Mouse (Mus musculus) stomach, embryonic 16.5 days (tissue): ENCODE data around the gene Ackr2. TPM values are rescaled to one million over a fixed set of nuclear protein-coding genes. Genes with fewer than 3 reads are reported as not detected.

ENCODE experiments used
- ATAC-seq: fragments of 200-750 bp; cut with Nextera tagmentation; 2 replicates; pipeline ENCODE4 v1.8.0; 2017; ENCODE audit warnings: moderate number of reproducible peaks, moderate TSS enrichment; ENCODE audit not compliant: insufficient read depth, low FRiP score
- H3K27ac ChIP-seq: fragments of 300-500 bp; sonication (generic); 2 replicates; pipeline ENCODE4 v1.5.1; 2014; ENCODE audit warnings: low read length
- H3K27me3 ChIP-seq: fragments of 300-500 bp; sonication (generic); 2 replicates; pipeline ENCODE4 v1.6.1; 2014; ENCODE audit warnings: low read length, control low read depth, mixed read lengths; ENCODE audit not compliant: control insufficient read depth, insufficient read depth
- H3K36me3 ChIP-seq: fragments of 300-500 bp; sonication (generic); 2 replicates; pipeline ENCODE4 v1.6.1; 2014; ENCODE audit warnings: low read length; ENCODE audit not compliant: control insufficient read depth, insufficient read depth
- H3K4me1 ChIP-seq: fragments of 300-500 bp; sonication (generic); 2 replicates; pipeline ENCODE4 v1.6.1; 2014; ENCODE audit warnings: low read length, control low read depth, mixed read lengths; ENCODE audit not compliant: control insufficient read depth, insufficient read depth
- H3K4me2 ChIP-seq: fragments of 300-500 bp; sonication (generic); 2 replicates; pipeline ENCODE4 v1.6.1; 2014; ENCODE audit warnings: low read depth, low read length, mixed read lengths
- H3K4me3 ChIP-seq: fragments of 300-500 bp; sonication (generic); replicated peaks from 2 replicates; pipeline ENCODE4 v1.5.1; 2014; ENCODE audit warnings: mild to moderate bottlenecking, low read length
- H3K9ac ChIP-seq: fragments of 300-500 bp; sonication (generic); 2 replicates; pipeline ENCODE4 v1.6.1; 2014; ENCODE audit warnings: low read length
- H3K9me3 ChIP-seq: fragments of 300-500 bp; sonication (generic); replicated peaks from 2 replicates; pipeline ENCODE4 v1.6.1; 2016; ENCODE audit warnings: low read length, control low read depth; ENCODE audit not compliant: control insufficient read depth
- WGBS: fragments of 180-500 bp; shearing (Covaris S2); extraction: QIAGEN DNeasy Blood & Tissue Kit; methylation state at CpG from one replicate; pipeline ENCODE4 v1.1.7; 2014; 5-methylcytosine and 5-hydroxymethylcytosine counted together
- polyA plus RNA-seq: library from polyadenylated mRNA; unstranded; fragments of >200 nt; fragmentation: Nextera tagmentation; extraction: Ambion mirVana; gene quantifications from 2 replicates; pipeline ENCODE4 v1.2.1, GENCODE M21; 2015

Gene Ackr2
- polyA plus RNA-seq, 1 experiment from 2014 or later = 0.63 TPM

DNA sequence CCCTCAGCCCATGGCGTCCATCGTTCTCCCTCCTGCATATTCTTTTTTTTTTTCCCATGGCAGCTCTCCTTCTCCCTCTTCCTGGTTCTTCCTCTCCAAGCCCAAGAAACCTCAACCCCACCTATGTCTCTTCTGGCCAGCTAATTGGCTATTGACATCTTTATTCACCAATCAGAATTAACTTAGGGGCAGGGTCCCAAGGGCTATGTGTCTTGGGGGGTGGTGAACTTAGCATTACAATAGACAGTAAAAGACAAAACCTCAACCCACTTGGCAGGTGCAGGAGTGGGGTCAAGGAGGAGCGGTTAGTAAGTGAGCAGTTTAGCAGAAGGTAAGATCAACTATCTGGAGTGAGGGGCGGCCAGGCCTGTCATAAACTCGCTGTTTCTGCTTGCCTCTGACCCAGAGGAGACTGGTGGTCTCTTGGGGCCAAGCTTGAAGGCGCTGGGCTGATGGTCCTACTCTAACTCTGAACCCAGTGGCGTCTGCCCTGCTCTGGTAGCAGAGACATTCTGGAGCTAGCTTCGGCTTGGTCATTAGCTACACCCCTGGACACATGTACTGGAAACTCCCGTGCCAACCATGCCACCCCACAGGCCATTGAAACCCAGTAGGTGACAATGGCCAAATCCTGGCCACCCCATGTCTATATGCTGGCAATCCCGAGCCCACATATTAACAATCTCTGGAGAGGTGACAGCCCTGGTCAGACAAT lies 9.4 kb downstream of the Ackr2 start:
- Histone ChIP-seq H3K4me2 (no peak overlapping the region), H3K4me1 (no peaks in the 10 kb centered on the region), H3K27me3 (no peaks in the 10 kb centered on the region), H3K9me3 (no peaks in the 10 kb centered on the region), H3K36me3 (no peaks in the 10 kb centered on the region), H3K27ac (no peak overlapping the region), H3K4me3 (no peak overlapping the region), H3K9ac (no peak overlapping the region)
- ATAC-seq = no peak
- 69% methylated on average over 10 of the region's 10 CpGs for WGBS

DNA sequence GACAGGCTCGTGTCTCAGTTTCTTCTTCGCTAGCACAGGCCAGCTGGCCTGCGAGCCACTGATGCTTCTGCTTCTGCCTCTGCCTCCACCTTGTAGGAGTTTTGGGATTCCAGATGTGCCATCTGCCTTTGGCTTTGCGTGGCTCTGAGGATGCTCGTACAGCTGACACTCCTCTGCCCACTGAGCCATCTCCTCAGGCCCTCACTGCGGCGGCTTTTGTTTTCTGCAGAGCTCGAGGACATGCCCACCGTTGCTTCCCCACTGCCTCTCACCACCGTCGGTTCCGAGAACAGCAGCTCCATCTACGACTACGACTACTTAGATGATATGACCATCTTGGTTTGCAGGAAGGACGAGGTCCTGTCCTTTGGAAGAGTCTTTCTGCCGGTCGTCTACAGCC lies 10.2 kb downstream of the Ackr2 start:
- Histone ChIP-seq H3K9ac (no peak overlapping the region), H3K27ac (no peak overlapping the region), H3K36me3 (no peaks in the 10 kb centered on the region), H3K4me2 (no peak overlapping the region), H3K4me1 (no peaks in the 10 kb centered on the region), H3K9me3 (no peaks in the 10 kb centered on the region), H3K27me3 (no peaks in the 10 kb centered on the region), H3K4me3 (no peak overlapping the region)
- ATAC-seq = no peak
- 87% methylated on average over 17 of the region's 17 CpGs for WGBS

DNA sequence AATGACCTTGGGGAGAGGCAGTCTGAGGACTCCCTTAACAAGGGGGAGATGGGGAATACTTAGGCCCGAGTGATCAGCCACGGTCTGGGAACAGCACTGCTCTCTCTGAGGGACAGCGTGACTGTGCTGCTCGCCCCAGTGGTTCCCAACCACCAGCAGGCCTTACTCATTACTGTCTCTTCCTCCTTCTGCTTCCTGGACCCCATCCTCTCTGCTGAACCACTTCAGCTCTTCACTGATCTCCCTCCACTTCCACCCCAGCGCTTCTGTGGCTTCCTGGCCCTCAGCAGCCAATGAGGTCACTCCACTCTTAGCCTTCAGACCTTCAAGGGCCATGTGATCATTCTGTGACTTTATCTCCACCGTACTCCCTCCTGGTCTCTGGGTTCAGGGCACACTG lies 11.5 kb downstream of the Ackr2 start:
- Histone ChIP-seq H3K4me1 (no peaks in the 10 kb centered on the region), H3K9ac (no peak overlapping the region), H3K4me3 (no peak overlapping the region), H3K4me2 (no peak overlapping the region), H3K9me3 (no peaks in the 10 kb centered on the region), H3K27ac (no peak overlapping the region), H3K27me3 (no peaks in the 10 kb centered on the region), H3K36me3 (no peaks in the 10 kb centered on the region)
- WGBS = 71% methylated on average over 6 of the region's 6 CpGs
- no peak for ATAC-seq

DNA sequence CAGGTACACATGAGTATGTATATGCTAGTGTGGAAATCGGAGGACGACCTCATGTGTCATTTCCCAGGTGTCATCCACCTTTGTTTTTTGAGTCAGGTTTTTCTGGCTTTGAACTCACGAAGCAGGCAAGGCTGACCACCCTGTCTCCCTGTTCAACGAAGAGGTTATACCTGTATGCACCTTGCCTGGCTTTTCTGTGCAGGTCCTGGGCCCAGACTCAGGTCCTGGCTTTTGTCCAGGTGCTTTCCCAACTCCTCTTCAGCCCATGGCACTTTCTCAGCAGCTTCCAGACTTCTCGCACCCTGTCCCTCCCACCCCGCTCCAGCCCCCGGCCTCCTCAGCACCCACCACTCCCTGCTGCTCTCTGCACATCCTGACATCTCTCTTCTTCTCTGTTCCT lies 13.0 kb downstream of the Ackr2 start:
- Histone ChIP-seq H3K36me3 (no peaks in the 10 kb centered on the region), H3K27ac (no peak overlapping the region), H3K4me3 (no peak overlapping the region), H3K9me3 (no peaks in the 10 kb centered on the region), H3K9ac (no peak overlapping the region), H3K4me2 (no peak overlapping the region), H3K4me1 (no peaks in the 10 kb centered on the region), H3K27me3 (no peaks in the 10 kb centered on the region)
- 84% methylated on average over 7 of the region's 7 CpGs for WGBS
- no peak for ATAC-seq

DNA sequence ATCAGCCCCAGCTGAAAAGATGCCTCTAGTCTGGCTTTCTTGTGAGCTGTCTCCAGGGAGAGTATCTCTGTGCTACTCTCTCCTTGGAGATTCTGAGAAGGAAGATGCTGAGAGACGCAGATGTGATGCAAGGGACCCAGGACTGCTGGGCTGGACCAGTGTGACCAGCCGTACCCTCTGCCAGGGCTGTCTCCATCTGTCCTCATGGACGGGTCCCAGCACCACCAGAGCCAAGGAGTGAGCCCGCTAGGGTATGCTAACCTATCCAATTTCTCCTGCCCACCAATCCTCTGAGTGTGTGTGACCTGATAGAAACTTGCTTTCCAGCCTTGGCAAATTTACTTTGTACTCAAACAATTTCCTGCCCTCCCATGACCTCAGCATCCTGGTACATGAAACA lies 14.6 kb downstream of the Ackr2 start:
- Histone ChIP-seq H3K27ac (no peak overlapping the region), H3K4me1 (no peaks in the 10 kb centered on the region), H3K36me3 (no peaks in the 10 kb centered on the region), H3K27me3 (no peaks in the 10 kb centered on the region), H3K9me3 (no peaks in the 10 kb centered on the region), H3K4me2 (no peak overlapping the region), H3K9ac (no peak overlapping the region), H3K4me3 (no peak overlapping the region)
- no peak for ATAC-seq
- WGBS = 80% methylated on average over 4 of the region's 4 CpGs

DNA sequence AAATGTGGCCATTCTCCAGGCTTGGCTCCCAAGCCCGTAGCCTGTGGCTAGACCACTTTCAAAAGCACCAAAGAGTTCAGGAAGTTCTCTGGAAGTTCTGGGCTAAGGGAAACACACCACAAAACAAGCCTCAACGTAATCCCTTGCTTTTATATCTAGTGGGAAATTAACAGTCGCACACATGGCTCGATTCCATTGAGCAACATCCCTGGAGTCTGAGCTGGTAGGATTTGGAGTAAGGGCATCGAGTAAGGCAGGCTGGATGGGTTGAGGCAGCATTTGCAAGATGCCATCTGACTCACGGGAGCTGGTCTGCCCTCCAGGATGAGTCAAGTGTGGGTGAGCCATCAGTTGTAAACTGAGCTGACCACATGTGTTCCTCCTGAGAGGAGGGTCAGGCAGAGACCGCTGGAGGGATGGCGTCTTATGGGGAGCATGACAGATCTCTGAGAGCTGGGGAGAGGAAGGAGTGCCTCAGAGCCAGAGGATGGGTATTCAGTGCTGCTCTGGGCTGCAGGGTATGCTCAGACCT lies 16.1 kb downstream of the Ackr2 start:
- no peak overlapping the region for H3K4me2 ChIP-seq
- H3K36me3 ChIP-seq = no peaks in the 10 kb centered on the region
- no peaks in the 10 kb centered on the region for H3K9me3 ChIP-seq
- no peaks in the 10 kb centered on the region for H3K27me3 ChIP-seq
- ATAC-seq = no peak
- H3K27ac ChIP-seq = no peak overlapping the region
- H3K4me3 ChIP-seq = no peak overlapping the region
- no peaks in the 10 kb centered on the region for H3K4me1 ChIP-seq
- no peak overlapping the region for H3K9ac ChIP-seq
- 78% methylated on average over 8 of the region's 8 CpGs for WGBS

DNA sequence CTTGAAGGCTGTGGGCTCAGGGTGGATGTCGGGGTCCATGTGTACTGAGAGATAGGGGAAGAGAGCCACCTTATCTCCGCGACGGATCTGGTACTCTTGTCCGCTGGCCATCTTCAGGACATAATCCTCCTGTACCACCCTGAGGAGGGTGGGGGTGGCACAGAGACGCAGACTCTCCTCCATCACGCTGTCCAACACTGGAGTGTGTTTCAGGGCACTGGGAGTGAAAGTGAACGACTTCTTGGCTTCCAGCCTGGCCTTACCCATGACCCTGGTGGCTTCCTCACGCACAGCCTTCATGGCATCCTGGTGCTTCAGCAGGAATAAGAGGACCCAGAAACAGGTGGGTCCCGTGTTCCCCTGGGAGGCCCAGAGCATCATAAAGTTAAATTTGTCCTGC lies 16.9 kb downstream of the Ackr2 start:
- no peaks in the 10 kb centered on the region for H3K9me3 ChIP-seq
- H3K4me1 ChIP-seq = no peaks in the 10 kb centered on the region
- no peaks in the 10 kb centered on the region for H3K27me3 ChIP-seq
- H3K4me2 ChIP-seq = no peak overlapping the region
- ATAC-seq = no peak
- H3K4me3 ChIP-seq = no peak overlapping the region
- no peak overlapping the region for H3K27ac ChIP-seq
- H3K36me3 ChIP-seq = no peaks in the 10 kb centered on the region
- H3K9ac ChIP-seq = no peak overlapping the region
- 84% methylated on average over 10 of the region's 10 CpGs for WGBS

DNA sequence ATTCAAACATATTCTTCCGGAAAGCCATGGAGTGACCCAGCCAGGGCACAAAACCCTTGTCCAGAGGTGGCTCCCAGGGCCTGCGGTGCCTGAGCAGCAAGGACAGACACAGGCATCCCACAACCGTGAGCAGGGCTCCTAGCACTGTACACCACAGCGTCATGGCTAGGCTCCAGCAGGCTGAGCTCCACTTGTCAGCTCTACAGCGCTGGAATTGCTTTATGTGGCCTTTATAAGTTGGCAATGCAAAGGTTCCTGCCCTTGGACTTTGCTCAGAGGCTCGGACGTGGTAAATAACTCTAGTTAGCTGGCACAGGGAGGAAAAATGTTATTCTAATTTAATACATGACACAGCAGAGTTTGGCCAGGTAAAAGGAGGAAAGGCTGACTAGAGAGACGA lies 17.9 kb downstream of the Ackr2 start, which contains the start of gene Cyp8b1:
Cyp8b1 (minus strand) TSS at position 204 of the 400 bp plus-strand sequence.
- Histone ChIP-seq H3K36me3 (no peaks in the 10 kb centered on the region), H3K4me1 (no peaks in the 10 kb centered on the region), H3K4me2 (no peak within 1 kb of the TSS), H3K9ac (no peak within 1 kb of the TSS), H3K9me3 (no peaks in the 10 kb centered on the region), H3K27ac (no peak within 1 kb of the TSS), H3K4me3 (no peak within 1 kb of the TSS), H3K27me3 (no peaks in the 10 kb centered on the region)
- 64% methylated on average over 8 of the region's 8 CpGs for WGBS
- ATAC-seq = peak; percentile 77

DNA sequence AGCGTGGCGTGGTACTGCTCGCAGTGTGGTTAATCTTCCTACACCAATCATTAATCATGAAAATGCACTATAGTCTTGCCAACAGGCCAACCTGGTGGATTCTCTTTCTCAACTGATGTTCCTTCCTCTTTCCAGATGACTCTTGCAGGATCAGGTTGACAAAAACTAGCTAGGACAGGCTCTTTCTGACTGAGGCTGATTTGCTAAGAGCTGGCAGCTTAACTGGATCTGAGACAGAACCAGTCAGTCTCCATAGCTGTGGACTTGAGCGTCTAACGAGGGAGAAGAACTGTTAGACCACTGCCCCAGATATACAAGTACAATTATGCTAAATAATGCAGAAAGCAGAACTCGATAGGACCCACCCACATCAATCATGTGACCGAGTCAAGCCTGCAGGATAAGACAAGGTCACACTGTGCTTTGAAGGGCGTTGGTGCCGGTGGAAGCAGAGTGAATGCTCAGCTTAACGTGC lies 20.9 kb downstream of the Ackr2 start:
- H3K4me1 ChIP-seq = no peaks in the 10 kb centered on the region
- H3K4me2 ChIP-seq = no peak overlapping the region
- H3K36me3 ChIP-seq = no peaks in the 10 kb centered on the region
- ATAC-seq = no peak
- H3K9me3 ChIP-seq = no peaks in the 10 kb centered on the region
- no peak overlapping the region for H3K27ac ChIP-seq
- no peak overlapping the region for H3K4me3 ChIP-seq
- H3K9ac ChIP-seq = no peak overlapping the region
- no peaks in the 10 kb centered on the region for H3K27me3 ChIP-seq
- WGBS = 63% methylated on average over 10 of the region's 10 CpGs
